Mouse (Mus musculus): ENCODE data around the gene Gabra6. TPM values are rescaled to one million over a fixed set of nuclear protein-coding genes. Genes with fewer than 3 reads are reported as not detected.

Gabra6 gene
- polyA plus RNA-seq, 1 experiment from 2014 or later = not detected

Other genes with a start within 250 kb of the Gabra6 start
- 0.43 and 1.0 TPM in 2 replicates for gene Gabra1, start 138.1 kb downstream of the Gabra6 start, polyA plus RNA-seq (2016; fragmentation: Nextera tagmentation; extraction: Ambion mirVana)
- gene Gabrb2, start 98.7 kb upstream of the Gabra6 start, polyA plus RNA-seq (2016; fragmentation: Nextera tagmentation; extraction: Ambion mirVana) = 1.7 and 1.9 TPM in 2 replicates